Mouse (Mus musculus) naive thymus-derived CD4-positive, alpha-beta T cell, adult 5 months (primary cell): Measurements from ENCODE around the gene Ccdc122. TPM values are rescaled to one million over a fixed set of nuclear protein-coding genes. Genes with fewer than 3 reads are reported as not detected.

ENCODE experiments used
- polyA plus RNA-seq: library from polyadenylated mRNA; unstranded; fragments of 100-300 nt; shearing (Covaris generic); gene quantifications from one replicate; pipeline ENCODE4 v1.2.1, GENCODE M21; 2017

Gene Ccdc122
- polyA plus RNA-seq, result 0.71 TPM

DNA sequence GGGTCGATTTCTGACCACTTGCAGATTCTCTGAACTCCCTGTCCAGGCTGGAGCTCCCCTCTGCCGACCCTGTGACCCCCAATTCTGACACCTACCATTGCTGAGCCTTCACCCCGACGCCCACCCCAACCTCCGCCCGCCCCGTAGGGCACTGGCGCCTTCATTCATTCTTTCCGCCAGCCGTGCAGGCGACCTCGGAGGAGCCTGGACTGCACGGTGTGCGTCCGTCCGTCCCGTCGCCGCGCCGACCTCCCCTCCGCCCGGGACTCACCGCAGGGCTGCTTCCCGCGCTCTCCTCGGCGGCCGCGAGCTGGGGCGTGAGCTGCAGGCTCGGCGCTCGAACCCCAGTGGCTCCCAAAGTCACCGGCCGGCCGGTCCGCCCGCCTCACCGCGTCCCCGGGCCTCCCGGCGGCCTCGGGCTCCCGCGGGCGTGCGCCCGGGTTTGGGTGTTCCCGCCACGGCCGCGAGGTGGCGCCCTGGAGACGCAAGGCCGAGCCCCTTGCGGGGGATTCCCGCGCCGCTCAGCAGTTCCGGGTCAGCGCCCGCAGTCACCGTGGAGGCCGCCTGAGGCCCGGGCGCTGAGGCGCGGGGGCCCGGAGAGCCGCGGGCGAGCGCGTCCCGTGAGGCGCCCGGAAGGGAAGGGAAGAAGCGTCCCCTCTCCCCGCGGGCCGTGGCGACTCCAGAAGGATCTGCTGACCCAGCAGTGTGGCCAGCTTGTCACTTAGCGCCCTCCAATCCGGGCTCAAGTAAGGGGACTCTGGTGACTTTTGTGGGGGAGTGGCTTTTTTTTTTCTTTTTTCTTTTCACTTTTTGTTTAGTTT is at the start of gene Ccdc122, which contains the start of gene Lacc1:
Gene Ccdc122 (plus strand): TSS at position 547 of the 821 bp plus-strand sequence.
Gene Lacc1 (minus strand): TSS at position 679 of the 821 bp plus-strand sequence.

DNA sequence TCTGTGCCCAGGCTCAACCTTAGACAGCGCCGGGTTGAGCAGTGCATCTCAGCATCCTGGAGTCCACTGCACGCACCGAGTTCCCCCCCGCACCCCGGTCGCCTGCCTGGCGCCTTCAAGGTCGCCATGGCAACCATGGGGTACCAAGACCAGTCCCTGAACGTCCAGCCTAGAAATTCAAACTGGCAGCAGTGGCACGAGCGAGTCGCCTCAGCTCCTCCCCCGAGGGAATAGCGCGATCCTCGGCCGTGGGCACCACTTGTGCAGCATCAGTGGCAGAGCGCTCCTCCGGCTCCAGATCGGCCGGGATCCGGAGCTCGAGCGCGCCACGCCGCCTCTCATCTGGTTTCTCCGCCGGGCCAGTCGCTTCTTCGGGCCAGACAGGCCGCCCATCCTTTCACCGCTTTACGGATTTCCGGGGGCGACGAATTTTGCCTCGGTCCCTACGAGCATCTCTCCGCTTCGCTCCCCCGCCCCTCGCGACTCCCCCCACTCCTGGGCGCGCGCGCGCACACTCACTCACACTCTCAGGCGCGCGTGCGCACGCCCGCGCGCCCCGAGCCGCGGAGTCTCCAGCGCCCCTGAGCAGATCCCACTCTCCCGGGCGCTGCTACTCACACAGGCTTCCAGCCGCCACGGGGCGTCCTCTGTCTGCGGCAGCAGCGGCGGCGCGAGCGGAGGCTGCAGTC is 119.8 kb downstream of the Ccdc122 start, which contains the start of gene Enox1:
Gene Enox1 (plus strand): TSS at position 542 of the 689 bp plus-strand sequence.

Other genes with a start within 250 kb of the Ccdc122 start
- gene Lacc1, start 132 bp downstream of the Ccdc122 start, polyA plus RNA-seq, result 0.24 TPM
- gene Enox1, start 120.0 kb downstream of the Ccdc122 start, polyA plus RNA-seq, result not detected